Mouse (Mus musculus): ENCODE measurements around the gene Gm21719.
"Not testable (repeated sequence)": the region's sequence is repeated elsewhere in the genome, so short reads cannot be mapped to it uniquely, and the experiment has no call there.

Gm21719 gene

GRCm38 (mm10) chrY:6682772-6683171 is at the start of gene Gm21719:
Gene Gm21719, minus strand, starts transcription at chrY:6682872.
- not testable (repeated sequence) for DNase-seq (ENCODE audit: low read depth, low spot score)

Data from ES-CJ7 (cell line).